Mouse (Mus musculus) brain, embryonic 14.5 days (tissue): ENCODE results near the gene Phf3.

Experiments
- CTCF ChIP-seq: fragments of 200-500 bp; IDR thresholded peaks from 2 replicates; pipeline ENCODE4 v1.5.1; 2012; ENCODE audit warnings: inconsistent platforms, mild to moderate bottlenecking, moderate library complexity, borderline replicate concordance; ENCODE audit not compliant: insufficient read depth, insufficient read length; ENCODE audit errors: extremely low read depth
- POLR2A ChIP-seq: fragments of 200-500 bp; IDR thresholded peaks from 2 replicates; pipeline ENCODE4 v1.6.1; 2012; ENCODE audit warnings: mild to moderate bottlenecking, inconsistent platforms, borderline replicate concordance; ENCODE audit not compliant: poor library complexity, insufficient read depth, insufficient read length, severe bottlenecking; ENCODE audit errors: extremely low read depth

DNA sequence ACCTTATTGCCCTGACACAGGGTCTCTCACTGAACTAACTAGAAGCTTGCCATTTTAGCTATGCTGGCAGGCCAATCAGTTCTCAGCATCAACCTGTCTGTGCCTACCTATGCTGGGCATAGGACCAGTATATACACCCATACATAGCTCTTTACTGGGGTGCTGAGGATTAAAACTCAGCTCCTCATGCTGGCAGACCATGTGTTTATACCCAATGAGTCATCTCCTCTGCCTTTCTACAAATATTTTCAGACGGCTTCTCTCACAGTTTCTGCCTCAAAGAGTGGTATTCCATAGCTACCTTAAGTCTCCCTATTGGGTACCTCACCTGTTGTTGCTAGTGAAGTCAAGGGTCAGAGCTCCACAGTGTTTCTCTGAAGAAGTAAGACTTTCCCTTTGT lies 84.0 kb downstream of the Phf3 start:
- TF ChIP-seq CTCF (no peak), POLR2A (no peak)
